Mouse (Mus musculus): Measurements from ENCODE around the gene Ifng. TPM values are rescaled to one million over a fixed set of nuclear protein-coding genes. Genes with fewer than 3 reads are reported as not detected.

Gene Ifng
- polyA plus RNA-seq (2014; fragmentation: Illumina TruSeq; extraction: RNeasy Lipid Tissue Mini Kit (QIAGEN cat#74804); ENCODE audit: low read depth, low replicate concordance): 0.34 TPM

DNA sequence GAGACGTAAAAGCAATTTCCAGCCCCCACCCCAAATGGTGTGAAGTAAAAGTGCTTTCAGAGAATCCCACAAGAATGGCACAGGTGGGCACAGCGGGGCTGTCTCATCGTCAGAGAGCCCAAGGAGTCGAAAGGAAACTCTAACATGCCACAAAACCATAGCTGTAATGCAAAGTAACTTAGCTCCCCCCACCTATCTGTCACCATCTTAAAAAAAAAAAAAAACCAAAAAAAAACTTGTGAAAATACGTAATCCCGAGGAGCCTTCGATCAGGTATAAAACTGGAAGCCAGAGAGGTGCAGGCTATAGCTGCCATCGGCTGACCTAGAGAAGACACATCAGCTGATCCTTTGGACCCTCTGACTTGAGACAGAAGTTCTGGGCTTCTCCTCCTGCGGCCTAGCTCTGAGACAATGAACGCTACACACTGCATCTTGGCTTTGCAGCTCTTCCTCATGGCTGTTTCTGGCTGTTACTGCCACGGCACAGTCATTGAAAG, at the start of gene Ifng:
Gene Ifng, plus strand, starts transcription at position 305 of the 499 bp plus-strand sequence.

Other genes with a start within 250 kb of the Ifng start
- gene Il22, start 236.1 kb upstream of the Ifng start, polyA plus RNA-seq (2014; fragmentation: Illumina TruSeq; extraction: RNeasy Lipid Tissue Mini Kit (QIAGEN cat#74804); ENCODE audit: low read depth, low replicate concordance): not detected
- not detected for gene Gm32717, start 200.3 kb upstream of the Ifng start, polyA plus RNA-seq (2014; fragmentation: Illumina TruSeq; extraction: RNeasy Lipid Tissue Mini Kit (QIAGEN cat#74804); ENCODE audit: low read depth, low replicate concordance)
- gene Gm32802, start 182.4 kb upstream of the Ifng start, polyA plus RNA-seq (2014; fragmentation: Illumina TruSeq; extraction: RNeasy Lipid Tissue Mini Kit (QIAGEN cat#74804); ENCODE audit: low read depth, low replicate concordance): not detected
- not detected for gene Iltifb, start 146.0 kb upstream of the Ifng start, polyA plus RNA-seq (2014; fragmentation: Illumina TruSeq; extraction: RNeasy Lipid Tissue Mini Kit (QIAGEN cat#74804); ENCODE audit: low read depth, low replicate concordance)
- not detected for gene Gm9040, start 114.1 kb upstream of the Ifng start, polyA plus RNA-seq (2014; fragmentation: Illumina TruSeq; extraction: RNeasy Lipid Tissue Mini Kit (QIAGEN cat#74804); ENCODE audit: low read depth, low replicate concordance)
- gene Gm9044, start 108.6 kb upstream of the Ifng start, polyA plus RNA-seq (2014; fragmentation: Illumina TruSeq; extraction: RNeasy Lipid Tissue Mini Kit (QIAGEN cat#74804); ENCODE audit: low read depth, low replicate concordance): not detected
- not detected for gene Gm9045, start 103.2 kb upstream of the Ifng start, polyA plus RNA-seq (2014; fragmentation: Illumina TruSeq; extraction: RNeasy Lipid Tissue Mini Kit (QIAGEN cat#74804); ENCODE audit: low read depth, low replicate concordance)
- gene Gm9046, start 97.8 kb upstream of the Ifng start, polyA plus RNA-seq (2014; fragmentation: Illumina TruSeq; extraction: RNeasy Lipid Tissue Mini Kit (QIAGEN cat#74804); ENCODE audit: low read depth, low replicate concordance): not detected
- not detected for gene Gm9048, start 92.4 kb upstream of the Ifng start, polyA plus RNA-seq (2014; fragmentation: Illumina TruSeq; extraction: RNeasy Lipid Tissue Mini Kit (QIAGEN cat#74804); ENCODE audit: low read depth, low replicate concordance)
- gene Gm9049, start 86.9 kb upstream of the Ifng start, polyA plus RNA-seq (2014; fragmentation: Illumina TruSeq; extraction: RNeasy Lipid Tissue Mini Kit (QIAGEN cat#74804); ENCODE audit: low read depth, low replicate concordance): not detected

Measured in liver, adult 10 weeks (tissue).